Mouse (Mus musculus): Measurements from ENCODE around the gene Chkb.

The Chkb gene

GRCm38 (mm10) chr15:89399716-89400115 is 30.0 kb downstream of the Chkb start:
- no peak for DNase-seq (ENCODE audit: low spot score)

- no peak for DNase-seq (ENCODE audit: low spot score)
Observed at GRCm38 (mm10) chr15:89398146-89398545, 31.6 kb downstream of the Chkb start.

GRCm38 (mm10) chr15:89396883-89397282 is 32.8 kb downstream of the Chkb start:
- DNase-seq (ENCODE audit: low spot score), result no peak

DNA sequence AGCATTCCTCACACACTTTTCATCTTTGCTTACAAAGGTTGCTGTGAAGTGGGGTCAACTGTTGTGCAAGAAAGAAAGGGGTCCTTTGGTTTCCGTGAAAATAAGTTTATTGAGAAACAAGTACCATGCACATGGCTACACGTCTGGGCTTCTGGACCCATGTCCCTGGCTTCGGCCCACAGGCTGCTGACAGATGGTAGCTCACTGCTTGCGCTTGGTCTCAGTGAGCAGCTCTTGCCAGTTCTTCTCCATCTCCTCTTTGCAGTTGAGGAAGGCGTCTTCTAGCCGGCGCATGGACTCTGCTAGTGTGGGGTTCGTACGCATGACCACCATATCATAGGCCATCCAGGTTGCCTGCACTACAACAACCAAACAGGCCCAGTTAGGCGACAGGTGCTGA is 39.6 kb downstream of the Chkb start:
- no peak for DNase-seq (ENCODE audit: low spot score)

- no peak for DNase-seq (ENCODE audit: low spot score)
Observed at GRCm38 (mm10) chr15:89387127-89387526, 42.6 kb downstream of the Chkb start.

DNA sequence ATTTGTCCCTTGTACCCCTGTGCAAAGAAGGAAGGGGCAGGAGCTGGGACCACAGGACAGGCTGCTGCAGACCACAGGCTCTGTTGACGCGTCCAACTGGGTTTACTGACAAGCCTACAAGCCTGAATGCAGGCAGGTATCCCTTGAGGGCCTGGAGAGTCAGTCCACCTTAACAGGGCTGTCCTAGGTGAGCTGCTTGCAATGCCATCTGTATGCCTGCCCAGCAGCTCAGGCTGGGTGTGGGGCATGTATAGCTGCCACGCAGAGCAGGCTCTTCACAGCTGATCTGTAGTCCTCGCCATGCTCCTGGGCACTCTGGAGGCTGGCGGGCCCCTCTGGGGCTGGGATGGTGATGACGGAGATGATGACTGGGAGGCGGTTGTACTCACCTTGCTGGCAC is 45.1 kb downstream of the Chkb start, which contains the start of gene Klhdc7b:
Gene Klhdc7b (plus strand): TSS at position 301 of the 400 bp plus-strand sequence.
- no peak for DNase-seq (ENCODE audit: low spot score)

GRCm38 (mm10) chr15:89379429-89379828 is 50.3 kb downstream of the Chkb start:
- DNase-seq (ENCODE audit: low spot score), result no peak

- DNase-seq (ENCODE audit: low spot score), result no peak
Observed at GRCm38 (mm10) chr15:89378831-89379401, 50.8 kb downstream of the Chkb start, which contains the start of gene Odf3b. TSS of gene Odf3b (minus strand) at chr15:89379282.

DNA sequence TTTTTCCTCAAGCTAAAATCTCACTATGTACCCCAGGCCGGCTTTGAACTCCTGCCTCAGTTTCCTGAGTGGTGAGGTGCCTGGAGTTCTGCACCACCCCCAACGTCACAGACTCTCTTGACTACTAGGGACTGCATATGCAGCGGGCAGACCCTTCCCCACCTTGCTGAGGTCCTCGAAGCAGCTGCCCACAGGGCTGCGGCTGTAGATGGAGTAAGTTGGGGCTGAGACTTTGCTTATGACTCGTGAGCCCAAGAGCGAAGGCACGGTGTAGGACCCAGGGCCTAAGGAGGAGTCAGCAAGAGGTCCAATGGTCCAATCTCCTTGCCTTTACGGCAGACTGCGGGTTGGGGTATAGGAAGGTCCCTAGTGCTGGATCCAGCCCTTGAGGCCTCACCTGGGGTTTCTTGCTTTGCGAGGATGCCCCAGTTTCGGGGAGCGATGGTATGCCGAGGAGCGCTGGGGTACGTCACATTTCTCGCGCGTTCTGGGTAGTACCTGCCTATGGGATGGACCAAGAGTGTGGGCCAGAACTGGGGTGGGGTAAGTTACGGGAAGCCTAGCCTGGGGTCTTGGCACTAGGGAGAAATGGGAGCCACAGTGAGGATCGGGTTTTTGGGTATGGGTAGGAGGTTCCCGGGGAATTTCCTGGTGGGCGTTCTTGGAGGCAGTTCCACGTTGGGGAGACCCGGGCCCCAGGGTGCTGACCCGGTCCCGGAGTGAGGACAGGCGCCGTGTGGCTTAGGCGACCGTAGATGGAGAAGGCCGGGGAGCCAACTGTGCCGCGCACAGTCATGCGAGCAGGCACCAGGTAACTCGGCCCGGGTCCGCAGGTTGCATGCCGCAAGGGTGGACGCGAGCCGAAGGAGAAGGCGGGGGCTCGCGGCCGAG is 51.5 kb downstream of the Chkb start:
- DNase-seq (ENCODE audit: low spot score), result no peak

DNA sequence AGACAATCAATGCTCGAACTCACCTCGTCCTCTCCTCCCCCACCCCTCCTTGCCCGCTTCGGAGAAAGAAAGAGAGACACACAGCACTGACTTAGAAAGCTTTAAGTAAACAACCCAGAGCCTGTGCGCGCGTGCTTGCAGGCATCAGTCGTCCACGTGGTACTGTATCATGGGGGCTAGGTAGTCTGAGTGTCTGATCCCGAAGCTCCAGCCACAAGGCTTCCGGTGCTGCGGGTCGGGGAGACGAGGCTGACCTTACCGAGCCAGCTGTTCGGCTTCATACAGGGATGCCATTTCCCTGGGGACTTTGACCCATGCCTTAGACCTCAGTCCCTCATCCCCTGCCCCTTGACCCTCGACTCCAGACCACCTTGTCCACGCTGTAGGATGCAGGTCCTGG is 52.3 kb downstream of the Chkb start:
- DNase-seq (ENCODE audit: low spot score), result no peak

DNA sequence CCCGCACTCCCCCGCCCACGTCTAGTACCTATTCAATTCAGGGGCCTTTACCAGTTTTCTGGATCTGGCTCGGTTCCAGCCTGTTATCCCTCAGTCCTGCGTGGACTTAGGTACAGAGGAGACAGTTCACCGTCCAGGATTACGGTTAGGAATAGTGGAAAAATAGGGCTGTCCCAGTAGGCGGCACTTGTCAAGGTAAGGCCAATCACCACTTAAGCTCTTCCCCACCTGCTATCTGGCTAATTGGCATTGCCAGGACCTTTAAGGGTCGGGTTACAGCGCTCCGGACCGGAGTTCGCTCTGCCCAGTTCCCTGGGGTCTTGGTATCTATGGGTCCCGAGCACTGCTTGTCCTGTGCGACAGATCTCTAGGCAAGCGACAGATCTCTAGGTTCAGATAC is 52.8 kb downstream of the Chkb start, which contains the start of gene Tymp:
Gene Tymp (minus strand): TSS at position 83 of the 400 bp plus-strand sequence.
- no peak for DNase-seq (ENCODE audit: low spot score)
